Mouse (Mus musculus): ENCODE results near the gene Cabp4.
A peak's percentile ranks its signal among the peaks of the same experiment; 100 is the strongest.
"Not testable (repeated sequence)": the region's sequence is repeated elsewhere in the genome, so short reads cannot be mapped to it uniquely, and the experiment has no call there.

DNA sequence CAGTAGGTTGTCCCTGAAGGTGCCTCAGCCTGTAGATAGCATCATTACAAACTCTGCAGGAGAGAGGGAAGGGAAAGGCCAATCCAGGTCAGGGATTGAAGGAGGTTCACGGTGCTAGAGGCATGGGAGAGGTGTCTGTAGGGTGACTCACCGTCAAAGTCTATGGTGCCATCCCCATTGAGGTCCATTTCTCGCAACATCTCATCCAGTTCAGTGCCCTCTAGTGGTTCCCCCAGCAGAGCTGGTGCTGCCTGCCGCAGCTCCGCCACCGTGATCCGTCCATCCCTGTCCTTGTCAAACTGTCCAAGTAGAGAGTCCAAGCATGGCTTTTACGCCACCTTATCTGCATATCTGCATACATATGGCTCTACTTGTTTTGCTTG is 7.9 kb downstream of the Cabp4 start:
- not testable (repeated sequence) for TF ChIP-seq POLR2A (IDR thresholded peaks at IDR 0.05; ENCODE audit: control insufficient read depth, low read depth, low read length)
- peak; percentile 15; the same call in 1 of the 2 replicates for TF ChIP-seq CTCF (IDR thresholded peaks at IDR 0.05; ENCODE audit: control insufficient read depth, insufficient read depth, insufficient replicate concordance, low read depth, low read length)

Data from testis, adult 2 months (tissue).